Mouse (Mus musculus): Measurements from ENCODE around the gene Rhbdd1.

The Rhbdd1 gene

GRCm38 (mm10) chr1:82364468-82364867, 48.2 kb downstream of the Rhbdd1 start:
- no peak for DNase-seq (ENCODE audit: low spot score)

GRCm38 (mm10) chr1:82371636-82372428, 55.6 kb downstream of the Rhbdd1 start:
- DNase-seq (ENCODE audit: low spot score), result no peak

GRCm38 (mm10) chr1:82373924-82374323, 57.7 kb downstream of the Rhbdd1 start:
- DNase-seq (ENCODE audit: low spot score), result no peak

- no peak for DNase-seq (ENCODE audit: low spot score)
These were observed 58.6 kb downstream of the Rhbdd1 start for GRCm38 (mm10) chr1:82374831-82375358.

- no peak for DNase-seq (ENCODE audit: low spot score)
These were observed 59.2 kb downstream of the Rhbdd1 start for GRCm38 (mm10) chr1:82375452-82375851.

- DNase-seq (ENCODE audit: low spot score), result no peak
These were observed 65.7 kb downstream of the Rhbdd1 start for GRCm38 (mm10) chr1:82381946-82382345.

GRCm38 (mm10) chr1:82384106-82384505, 67.9 kb downstream of the Rhbdd1 start:
- no peak for DNase-seq (ENCODE audit: low spot score)

GRCm38 (mm10) chr1:82385054-82385453, 68.8 kb downstream of the Rhbdd1 start:
- DNase-seq (ENCODE audit: low spot score), result no peak

- DNase-seq (ENCODE audit: low spot score), result no peak
These were observed 69.6 kb downstream of the Rhbdd1 start for GRCm38 (mm10) chr1:82385827-82386230.

- no peak for DNase-seq (ENCODE audit: low spot score)
These were observed 70.8 kb downstream of the Rhbdd1 start for GRCm38 (mm10) chr1:82386814-82387771.

GRCm38 (mm10) chr1:82389371-82389770, 73.1 kb downstream of the Rhbdd1 start:
- no peak for DNase-seq (ENCODE audit: low spot score)

- DNase-seq (ENCODE audit: low spot score), result no peak
These were observed 79.1 kb downstream of the Rhbdd1 start for GRCm38 (mm10) chr1:82395371-82395770.

- DNase-seq (ENCODE audit: low spot score), result no peak
These were observed 91.5 kb downstream of the Rhbdd1 start for GRCm38 (mm10) chr1:82407786-82408185.

- DNase-seq (ENCODE audit: low spot score), result no peak
These were observed 93.0 kb downstream of the Rhbdd1 start for GRCm38 (mm10) chr1:82409271-82409670.

- no peak for DNase-seq (ENCODE audit: low spot score)
These were observed 94.3 kb downstream of the Rhbdd1 start for GRCm38 (mm10) chr1:82410548-82410947.

- DNase-seq (ENCODE audit: low spot score), result no peak
These were observed 95.3 kb downstream of the Rhbdd1 start for GRCm38 (mm10) chr1:82411521-82411920.

- no peak for DNase-seq (ENCODE audit: low spot score)
These were observed 95.8 kb downstream of the Rhbdd1 start for GRCm38 (mm10) chr1:82412085-82412484.

GRCm38 (mm10) chr1:82414434-82415045, 98.3 kb downstream of the Rhbdd1 start:
- DNase-seq (ENCODE audit: low spot score), result no peak

GRCm38 (mm10) chr1:82415641-82416040, 99.4 kb downstream of the Rhbdd1 start:
- DNase-seq (ENCODE audit: low spot score), result no peak

- DNase-seq (ENCODE audit: low spot score), result no peak
These were observed 111.5 kb downstream of the Rhbdd1 start for GRCm38 (mm10) chr1:82427729-82428128.

- peak; percentile 91 for DNase-seq (ENCODE audit: low spot score)
These were observed 112.8 kb downstream of the Rhbdd1 start for GRCm38 (mm10) chr1:82429061-82429460.

All from urinary bladder, postnatal 14 days (tissue).